Mouse (Mus musculus) urinary bladder, adult 18-20 months (tissue): Measurements from ENCODE around the gene Gbp9.
"Not testable (repeated sequence)": the region's sequence is repeated elsewhere in the genome, so short reads cannot be mapped to it uniquely, and the experiment has no call there.

Source experiments
- DNase-seq, 2 experiments: peaks; one replicate each; pipeline ENCODE4 v3.0.0; 2022; ENCODE audit warnings: low spot score in 2 of 2, mixed read lengths in 2 of 2

Gene Gbp9

DNA sequence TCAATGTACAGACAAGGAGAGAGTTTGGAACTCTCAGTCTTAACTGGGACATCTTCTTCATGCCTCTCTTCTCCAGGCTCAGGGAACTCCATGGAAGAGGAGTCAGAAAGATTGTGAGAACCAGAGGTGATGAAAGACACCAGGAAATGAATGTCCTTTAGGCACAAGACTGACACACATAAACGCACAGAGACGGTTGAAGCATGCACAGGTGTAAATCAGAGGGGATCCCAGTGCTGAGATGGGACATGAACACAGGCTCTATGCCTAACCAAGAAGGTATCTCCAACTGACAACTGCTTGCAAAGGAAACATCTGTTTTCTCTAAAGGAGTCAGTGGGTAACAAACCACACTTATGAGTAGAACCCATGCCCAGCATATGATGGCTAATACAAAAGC lies 79.1 kb downstream of the Gbp9 start:
- no peak for DNase-seq

DNA sequence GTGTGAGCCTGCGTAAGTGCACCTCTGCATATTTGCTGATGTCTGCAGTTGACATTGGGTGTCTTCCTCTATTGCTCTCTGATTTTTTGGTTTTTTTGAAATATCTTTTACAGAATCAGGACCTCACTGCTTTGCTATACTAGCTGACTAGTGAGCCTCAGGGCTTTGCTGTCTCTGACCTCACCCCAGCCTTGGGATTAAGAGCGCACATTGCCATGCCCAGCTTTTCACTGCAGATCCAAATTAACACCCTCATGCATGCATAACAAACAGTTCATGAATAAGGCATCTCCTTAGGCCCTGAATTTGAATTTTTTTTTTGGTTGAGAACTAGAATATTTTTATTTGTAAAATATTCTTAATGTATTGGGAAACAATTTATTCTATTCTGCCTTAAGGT lies 84.1 kb downstream of the Gbp9 start:
- DNase-seq: no peak

GRCm38 (mm10) chr5:105053471-105054169 lies 85.7 kb downstream of the Gbp9 start:
- DNase-seq: not testable (repeated sequence)

- no peak for DNase-seq
These were observed 107.0 kb downstream of the Gbp9 start for GRCm38 (mm10) chr5:105032362-105032761.
